Mouse (Mus musculus): ENCODE data around the gene Mical3. TPM values are rescaled to one million over a fixed set of nuclear protein-coding genes. Genes with fewer than 3 reads are reported as not detected.

Gene Mical3
- polyA plus RNA-seq, 1 experiment, result 10.3 TPM

GRCm38 (mm10) chr6:121057181-121057956 lies 73.4 kb downstream of the Mical3 start:
- TF ChIP-seq FOSL1 (IDR thresholded peaks at IDR 0.05; ENCODE audit: insufficient read depth, low read length, poor library complexity, severe bottlenecking) (no peak), CEBPB (IDR thresholded peaks at IDR 0.05; ENCODE audit: low read depth) (no peak), MYOG (IDR thresholded peaks at IDR 0.05; ENCODE audit: control insufficient read depth, extremely low read depth, insufficient read length) (no peak), CTCF (IDR thresholded peaks at IDR 0.05; ENCODE audit: control insufficient read depth, insufficient read depth, insufficient read length) (no peak), MAX (IDR thresholded peaks at IDR 0.05) (no peak), MYOD1 (IDR thresholded peaks at IDR 0.05; ENCODE audit: control insufficient read depth, insufficient read length, low read depth) (no peak), USF1 (IDR thresholded peaks at IDR 0.05; ENCODE audit: low read depth) (no peak)
- H3K79me2 ChIP-seq (ENCODE audit: control insufficient read depth, insufficient read depth), result peaks cover 9% of the 10 kb centered on the region
- H3K4me3 ChIP-seq (ENCODE audit: insufficient read depth, poor library complexity, severe bottlenecking), result no peak overlapping the region
- H3K36me3 ChIP-seq (ENCODE audit: control insufficient read depth, insufficient read depth), result no peaks in the 10 kb centered on the region
- no peak overlapping the region for H3ac ChIP-seq (ENCODE audit: control insufficient read depth, insufficient read length, low read depth)
- H3K79me3 ChIP-seq (ENCODE audit: low read depth), result peaks cover 1% of the 10 kb centered on the region
- H3K27me3 ChIP-seq (ENCODE audit: control insufficient read depth, insufficient read depth, insufficient read length), result no peaks in the 10 kb centered on the region

GRCm38 (mm10) chr6:121055496-121055895 lies 75.3 kb downstream of the Mical3 start:
- Histone ChIP-seq H3K4me3 (ENCODE audit: insufficient read depth, poor library complexity, severe bottlenecking) (no peak overlapping the region), H3K27me3 (ENCODE audit: control insufficient read depth, insufficient read depth, insufficient read length) (no peaks in the 10 kb centered on the region), H3ac (ENCODE audit: control insufficient read depth, insufficient read length, low read depth) (no peak overlapping the region), H3K79me2 (ENCODE audit: control insufficient read depth, insufficient read depth) (peaks cover 9% of the 10 kb centered on the region), H3K79me3 (ENCODE audit: low read depth) (peaks cover 2% of the 10 kb centered on the region), H3K36me3 (ENCODE audit: control insufficient read depth, insufficient read depth) (no peaks in the 10 kb centered on the region)
- no peak for TF ChIP-seq CTCF (IDR thresholded peaks at IDR 0.05; ENCODE audit: control insufficient read depth, insufficient read depth, insufficient read length)
- no peak for TF ChIP-seq MAX (IDR thresholded peaks at IDR 0.05)
- no peak for TF ChIP-seq MYOD1 (IDR thresholded peaks at IDR 0.05; ENCODE audit: control insufficient read depth, insufficient read length, low read depth)
- no peak for TF ChIP-seq USF1 (IDR thresholded peaks at IDR 0.05; ENCODE audit: low read depth)
- TF ChIP-seq FOSL1 (IDR thresholded peaks at IDR 0.05; ENCODE audit: insufficient read depth, low read length, poor library complexity, severe bottlenecking), result no peak
- no peak for TF ChIP-seq MYOG (IDR thresholded peaks at IDR 0.05; ENCODE audit: control insufficient read depth, extremely low read depth, insufficient read length)
- TF ChIP-seq CEBPB (IDR thresholded peaks at IDR 0.05; ENCODE audit: low read depth), result no peak

- Histone ChIP-seq H3K79me3 (ENCODE audit: low read depth) (peaks cover 2% of the 10 kb centered on the region), H3K4me3 (ENCODE audit: insufficient read depth, poor library complexity, severe bottlenecking) (no peak overlapping the region), H3K36me3 (ENCODE audit: control insufficient read depth, insufficient read depth) (no peaks in the 10 kb centered on the region), H3K27me3 (ENCODE audit: control insufficient read depth, insufficient read depth, insufficient read length) (no peaks in the 10 kb centered on the region), H3K79me2 (ENCODE audit: control insufficient read depth, insufficient read depth) (peaks cover 9% of the 10 kb centered on the region), H3ac (ENCODE audit: control insufficient read depth, insufficient read length, low read depth) (no peak overlapping the region)
- TF ChIP-seq USF1 (IDR thresholded peaks at IDR 0.05; ENCODE audit: low read depth), result no peak
- no peak for TF ChIP-seq MYOD1 (IDR thresholded peaks at IDR 0.05; ENCODE audit: control insufficient read depth, insufficient read length, low read depth)
- TF ChIP-seq CEBPB (IDR thresholded peaks at IDR 0.05; ENCODE audit: low read depth), result no peak
- no peak for TF ChIP-seq MAX (IDR thresholded peaks at IDR 0.05)
- TF ChIP-seq MYOG (IDR thresholded peaks at IDR 0.05; ENCODE audit: control insufficient read depth, extremely low read depth, insufficient read length), result no peak
- no peak for TF ChIP-seq CTCF (IDR thresholded peaks at IDR 0.05; ENCODE audit: control insufficient read depth, insufficient read depth, insufficient read length)
- TF ChIP-seq FOSL1 (IDR thresholded peaks at IDR 0.05; ENCODE audit: insufficient read depth, low read length, poor library complexity, severe bottlenecking), result no peak
These were observed 75.9 kb downstream of the Mical3 start for GRCm38 (mm10) chr6:121054908-121055307.

GRCm38 (mm10) chr6:121054340-121054739 lies 76.5 kb downstream of the Mical3 start:
- Histone ChIP-seq H3K4me3 (ENCODE audit: insufficient read depth, poor library complexity, severe bottlenecking) (no peak overlapping the region), H3K79me3 (ENCODE audit: low read depth) (peaks cover 2% of the 10 kb centered on the region), H3K79me2 (ENCODE audit: control insufficient read depth, insufficient read depth) (peaks cover 9% of the 10 kb centered on the region), H3K36me3 (ENCODE audit: control insufficient read depth, insufficient read depth) (no peaks in the 10 kb centered on the region), H3ac (ENCODE audit: control insufficient read depth, insufficient read length, low read depth) (no peak overlapping the region), H3K27me3 (ENCODE audit: control insufficient read depth, insufficient read depth, insufficient read length) (no peaks in the 10 kb centered on the region)
- TF ChIP-seq MAX (IDR thresholded peaks at IDR 0.05) (no peak), USF1 (IDR thresholded peaks at IDR 0.05; ENCODE audit: low read depth) (no peak), MYOD1 (IDR thresholded peaks at IDR 0.05; ENCODE audit: control insufficient read depth, insufficient read length, low read depth) (no peak), MYOG (IDR thresholded peaks at IDR 0.05; ENCODE audit: control insufficient read depth, extremely low read depth, insufficient read length) (no peak), FOSL1 (IDR thresholded peaks at IDR 0.05; ENCODE audit: insufficient read depth, low read length, poor library complexity, severe bottlenecking) (no peak), CTCF (IDR thresholded peaks at IDR 0.05; ENCODE audit: control insufficient read depth, insufficient read depth, insufficient read length) (no peak), CEBPB (IDR thresholded peaks at IDR 0.05; ENCODE audit: low read depth) (no peak)

GRCm38 (mm10) chr6:121053585-121054112 lies 77.2 kb downstream of the Mical3 start:
- Histone ChIP-seq H3ac (ENCODE audit: control insufficient read depth, insufficient read length, low read depth) (no peak overlapping the region), H3K4me3 (ENCODE audit: insufficient read depth, poor library complexity, severe bottlenecking) (no peak overlapping the region), H3K36me3 (ENCODE audit: control insufficient read depth, insufficient read depth) (no peaks in the 10 kb centered on the region), H3K27me3 (ENCODE audit: control insufficient read depth, insufficient read depth, insufficient read length) (no peaks in the 10 kb centered on the region), H3K79me3 (ENCODE audit: low read depth) (peaks cover 2% of the 10 kb centered on the region), H3K79me2 (ENCODE audit: control insufficient read depth, insufficient read depth) (peaks cover 9% of the 10 kb centered on the region)
- TF ChIP-seq MAX (IDR thresholded peaks at IDR 0.05) (no peak), CTCF (IDR thresholded peaks at IDR 0.05; ENCODE audit: control insufficient read depth, insufficient read depth, insufficient read length) (no peak), MYOD1 (IDR thresholded peaks at IDR 0.05; ENCODE audit: control insufficient read depth, insufficient read length, low read depth) (no peak), CEBPB (IDR thresholded peaks at IDR 0.05; ENCODE audit: low read depth) (no peak), MYOG (IDR thresholded peaks at IDR 0.05; ENCODE audit: control insufficient read depth, extremely low read depth, insufficient read length) (no peak), USF1 (IDR thresholded peaks at IDR 0.05; ENCODE audit: low read depth) (no peak), FOSL1 (IDR thresholded peaks at IDR 0.05; ENCODE audit: insufficient read depth, low read length, poor library complexity, severe bottlenecking) (no peak)

Data from C2C12 (cell line).